Mouse (Mus musculus): ENCODE data around the gene Rasal2.

Gene Rasal2

DNA sequence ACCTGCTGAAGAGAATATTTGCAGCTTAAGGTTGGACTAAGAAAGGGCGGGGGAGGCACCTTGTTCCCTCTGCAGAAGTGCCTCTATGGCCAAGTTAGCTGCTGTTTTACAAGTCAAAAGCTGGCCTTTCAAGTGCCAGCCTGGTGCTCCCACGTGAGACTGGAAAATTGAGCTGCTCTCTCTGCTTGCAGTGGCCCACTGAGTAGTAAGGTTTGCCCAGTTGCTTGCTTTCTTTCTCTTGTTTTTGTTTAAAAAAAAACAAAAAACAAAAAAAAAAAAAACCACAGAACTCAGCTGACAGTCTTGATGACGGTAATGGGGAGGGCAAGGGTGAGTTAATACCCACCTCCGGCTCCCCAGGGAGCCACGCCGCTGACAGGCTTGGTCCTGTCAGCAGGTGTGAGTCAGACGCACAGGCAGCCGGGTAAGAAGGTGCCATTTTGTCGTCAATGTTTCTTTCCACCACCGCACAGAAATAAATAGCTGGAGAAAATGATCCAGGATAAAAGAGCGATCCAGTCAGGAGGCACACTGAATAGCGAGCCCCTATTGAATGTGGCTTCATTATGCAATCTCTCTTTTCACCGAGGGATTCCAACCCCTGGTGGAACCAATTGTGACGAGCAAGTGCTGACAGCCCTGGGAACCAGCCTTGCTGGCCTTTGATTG lies 27.7 kb upstream of the Rasal2 start:
- DNase-seq (ENCODE audit: low read depth): peak; percentile 31

DNA sequence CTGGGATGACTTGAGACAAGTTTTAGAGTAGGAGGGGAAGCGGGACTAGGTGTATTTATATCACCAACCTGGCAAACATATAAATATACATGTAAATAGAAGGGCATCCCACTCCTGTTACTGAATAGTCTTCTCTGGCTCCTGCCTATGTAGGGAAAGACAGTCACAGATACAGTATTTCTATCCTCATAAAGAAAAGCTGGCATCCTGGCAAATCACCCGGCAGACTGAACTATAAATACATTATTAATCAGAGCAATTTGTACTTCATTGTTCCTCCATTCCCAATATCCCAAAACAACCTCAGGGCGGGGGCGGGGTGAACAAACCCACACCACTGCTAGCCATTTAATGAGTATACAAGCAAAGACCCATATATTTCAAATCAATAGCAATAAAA lies 26.7 kb upstream of the Rasal2 start:
- no peak for DNase-seq (ENCODE audit: low read depth)

DNA sequence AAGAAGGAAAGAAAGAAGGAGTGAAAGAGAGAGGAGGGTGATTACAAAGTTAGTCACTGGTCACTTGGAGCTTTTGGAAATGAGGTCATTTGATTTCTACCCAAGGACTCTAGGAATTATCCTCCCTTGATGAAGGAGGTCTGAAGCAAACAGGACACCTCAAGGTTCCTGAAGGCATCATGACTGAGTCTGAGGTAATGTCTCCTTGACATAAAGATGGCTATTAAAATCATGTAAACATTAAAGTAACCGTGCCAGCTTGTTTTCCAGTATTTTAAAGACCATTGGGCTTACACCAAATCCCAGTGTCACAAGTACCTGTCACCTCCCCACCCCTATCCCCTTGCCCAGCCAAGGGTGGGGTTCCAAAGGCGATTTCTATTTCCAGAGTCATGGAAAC lies 25.9 kb upstream of the Rasal2 start:
- no peak for DNase-seq (ENCODE audit: low read depth)

DNA sequence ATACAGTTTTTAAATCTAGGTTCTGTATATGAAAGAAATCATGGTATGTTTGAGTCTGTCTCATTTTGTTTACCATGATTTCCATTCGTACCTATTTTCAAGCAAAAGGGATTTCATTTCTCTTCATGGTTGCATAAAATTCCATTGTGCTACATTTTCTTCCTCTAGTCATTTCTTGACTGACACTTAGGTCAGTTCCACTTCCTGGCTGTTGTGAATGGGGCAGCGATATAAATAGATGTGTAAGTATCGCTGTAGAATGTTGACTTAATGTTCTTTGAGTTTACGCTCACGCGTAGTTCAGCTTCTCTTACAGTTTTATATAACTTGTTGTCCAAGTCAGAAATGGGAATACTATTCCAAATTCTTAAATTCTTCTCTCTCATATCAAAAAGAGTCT lies 23.5 kb upstream of the Rasal2 start:
- no peak for DNase-seq (ENCODE audit: low read depth)

DNA sequence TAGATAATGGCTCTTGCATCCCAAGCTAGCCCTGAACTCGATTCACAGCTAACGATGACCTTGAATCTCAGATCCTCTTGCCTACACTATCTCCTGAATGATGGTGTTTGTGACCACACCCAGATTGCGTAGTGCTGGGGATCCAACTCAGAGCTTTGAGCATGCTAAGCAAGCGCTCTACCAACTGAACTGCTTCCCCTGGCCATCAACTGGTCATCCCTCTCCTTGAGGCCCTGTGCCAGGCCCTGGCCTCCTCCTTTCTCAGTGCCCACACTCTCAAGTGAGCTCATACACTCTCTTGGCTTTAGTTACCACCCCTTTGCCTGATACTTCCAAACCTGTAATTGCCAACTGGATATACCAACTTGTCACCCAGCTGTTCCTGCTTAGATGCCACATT lies 22.0 kb upstream of the Rasal2 start:
- DNase-seq (ENCODE audit: low read depth): no peak

DNA sequence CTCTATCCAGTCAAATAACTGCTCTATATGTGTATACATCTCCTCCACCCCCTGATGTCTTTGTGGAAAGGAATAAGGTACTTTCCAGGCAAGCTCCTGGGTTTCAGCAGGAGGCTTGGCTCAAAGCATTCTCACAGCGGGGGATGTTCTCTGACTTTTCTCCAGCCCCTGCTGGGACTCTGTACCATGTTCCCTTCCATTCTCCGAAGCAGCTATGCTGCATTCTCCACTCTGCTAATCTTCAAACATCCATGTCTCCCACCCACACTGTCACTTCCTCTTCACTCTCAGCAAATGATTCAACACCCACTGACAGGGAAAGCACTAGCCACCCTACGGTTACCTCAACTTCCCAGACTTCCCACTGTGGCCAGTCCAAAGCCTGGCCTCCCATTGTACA lies 20.9 kb upstream of the Rasal2 start:
- DNase-seq (ENCODE audit: low read depth): no peak

DNA sequence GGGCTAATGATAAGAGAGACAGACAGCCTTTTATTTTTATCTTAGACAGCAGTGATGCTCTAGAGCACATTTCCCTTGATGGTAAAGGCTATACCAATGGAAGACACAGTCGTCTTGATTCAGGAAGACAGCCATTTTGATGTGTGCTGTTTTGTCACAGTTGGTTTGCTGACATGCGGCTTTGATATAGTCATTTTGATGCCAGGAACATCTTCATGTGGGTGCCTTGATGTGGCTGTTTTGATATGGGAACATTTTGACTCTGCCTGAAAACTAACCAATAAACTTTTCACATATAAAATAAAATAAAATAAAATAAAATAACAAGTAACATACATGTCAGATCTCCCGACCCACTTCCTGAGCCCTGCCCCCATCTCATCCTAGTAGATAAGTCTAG lies 16.0 kb upstream of the Rasal2 start:
- DNase-seq (ENCODE audit: low read depth): no peak

DNA sequence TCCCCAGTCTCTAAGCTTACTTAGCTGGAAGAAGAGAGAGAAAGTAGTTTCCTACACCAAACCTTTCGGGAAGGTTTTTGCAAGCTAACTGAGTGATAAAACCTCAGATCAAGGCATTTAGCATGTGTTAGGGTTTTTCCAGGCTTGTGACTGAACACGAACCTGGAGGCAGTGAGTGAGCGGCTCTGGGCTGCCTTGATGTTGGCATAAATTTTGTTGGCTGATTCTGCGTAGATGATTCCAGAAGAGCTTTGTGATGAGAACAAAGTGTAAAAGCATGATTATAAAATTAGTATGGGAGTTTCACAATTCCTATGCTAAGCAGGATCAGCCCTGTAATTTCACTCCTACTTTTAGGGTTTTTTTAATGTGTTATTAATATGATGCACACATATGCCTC lies 15.2 kb upstream of the Rasal2 start:
- DNase-seq (ENCODE audit: low read depth): no peak

DNA sequence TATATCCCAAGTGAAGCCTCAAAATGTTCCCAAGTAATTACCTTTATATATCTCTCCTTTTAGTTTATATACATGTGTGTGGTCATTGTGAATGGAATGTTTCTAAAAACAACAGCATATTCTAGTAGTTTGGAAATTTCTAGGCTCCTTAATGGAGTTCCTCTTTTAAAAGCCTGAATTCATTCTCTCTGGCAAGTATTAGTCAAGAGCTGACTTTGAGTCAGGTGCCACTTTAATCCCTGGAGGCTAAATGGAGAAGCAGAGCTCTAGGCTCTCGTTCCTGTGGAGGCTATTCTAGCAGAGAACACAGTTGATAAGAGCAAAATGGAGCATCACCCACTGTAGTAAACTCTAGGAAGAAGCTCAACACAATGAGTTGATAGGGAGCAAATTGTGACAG lies 14.5 kb upstream of the Rasal2 start:
- DNase-seq (ENCODE audit: low read depth): no peak

DNA sequence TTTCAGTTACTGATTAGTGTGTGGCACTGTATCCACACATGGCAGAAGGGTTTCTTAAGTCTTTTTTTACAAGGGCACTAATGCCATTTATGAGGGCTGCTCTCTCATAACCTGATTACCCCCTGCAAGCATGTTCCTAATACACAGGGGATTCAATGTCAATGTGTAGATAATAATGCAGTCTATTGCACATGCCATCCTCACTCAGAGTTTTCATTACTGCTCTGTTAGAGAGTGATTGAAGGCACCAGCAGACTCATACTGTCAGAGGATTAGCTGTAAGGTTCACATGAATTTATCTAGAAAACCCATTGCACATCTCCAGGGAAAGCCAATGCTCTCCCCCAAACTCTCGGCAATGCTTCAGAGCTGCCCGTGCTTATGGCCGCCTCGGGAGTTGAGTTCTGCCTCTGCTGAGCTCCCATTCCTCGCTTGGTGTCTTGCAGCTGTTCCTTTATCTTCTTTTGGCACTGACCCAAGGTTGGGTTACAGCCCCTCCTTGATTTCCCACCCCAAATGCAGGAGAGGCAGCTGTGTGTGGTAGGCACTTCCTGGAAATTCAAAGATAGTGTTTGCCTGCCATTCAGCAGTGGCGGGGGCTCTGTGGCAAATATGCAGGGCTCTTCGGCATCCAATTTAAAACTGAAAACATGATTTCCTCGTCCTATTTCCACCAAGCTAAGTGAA lies 13.5 kb upstream of the Rasal2 start:
- DNase-seq (ENCODE audit: low read depth): no peak

DNA sequence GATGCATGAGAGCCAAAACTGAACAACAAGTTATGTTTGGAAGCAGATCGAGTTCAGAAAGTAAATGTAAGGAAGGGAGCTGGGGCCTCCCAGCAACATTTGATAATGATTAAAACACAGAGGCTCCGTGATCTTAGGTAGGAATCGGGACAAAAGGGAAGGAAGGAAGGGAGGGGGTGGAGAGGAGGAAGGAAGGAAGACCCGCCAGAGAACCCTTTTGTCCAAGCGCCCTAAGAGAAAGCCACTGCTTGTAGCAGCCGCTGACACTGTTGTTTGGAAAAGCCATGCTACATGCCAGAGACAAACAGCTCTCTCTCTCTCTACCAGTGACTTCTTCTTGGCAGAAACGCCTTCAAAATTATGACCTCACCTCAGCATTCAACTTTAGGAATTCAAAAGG lies 5.5 kb upstream of the Rasal2 start:
- no peak for DNase-seq (ENCODE audit: low read depth)

DNA sequence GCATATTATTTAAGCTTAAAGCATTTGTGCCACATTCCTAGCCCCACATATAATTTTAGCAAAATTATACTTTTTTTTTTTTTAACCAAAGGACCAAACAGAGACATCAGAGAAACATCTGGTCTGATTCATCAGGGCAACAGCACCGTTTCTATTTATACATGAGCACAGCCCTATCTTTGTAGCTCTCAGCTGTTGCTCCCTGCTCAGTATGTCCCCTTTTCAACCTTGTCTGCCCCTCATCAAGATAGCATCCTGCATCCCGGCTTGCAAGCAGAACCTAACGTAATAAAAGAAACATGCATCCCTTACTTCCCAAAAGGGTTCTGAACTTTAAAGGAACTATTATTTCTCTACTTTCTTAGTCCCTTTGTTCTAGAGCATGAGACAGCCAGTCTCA lies 5.0 kb upstream of the Rasal2 start:
- no peak for DNase-seq (ENCODE audit: low read depth)

DNA sequence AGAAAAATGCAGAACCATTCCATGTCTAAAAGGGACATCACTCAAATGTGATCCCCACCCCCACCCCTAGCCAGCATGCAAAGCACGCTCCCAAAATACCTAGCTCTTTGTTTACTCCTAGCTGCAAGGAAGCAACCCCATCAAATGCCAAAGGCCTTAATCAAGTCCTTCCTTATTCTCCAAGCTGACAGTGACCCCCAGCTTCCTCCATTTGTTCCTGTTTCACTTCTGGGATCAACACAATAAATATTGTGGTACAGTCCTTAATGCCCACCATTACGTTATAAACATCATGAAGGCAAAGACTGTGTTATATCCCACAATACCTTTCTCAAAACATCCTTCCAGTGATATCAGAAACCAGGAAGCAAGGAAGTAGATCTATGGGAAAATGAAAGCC lies 4.2 kb upstream of the Rasal2 start:
- DNase-seq (ENCODE audit: low read depth): no peak

DNA sequence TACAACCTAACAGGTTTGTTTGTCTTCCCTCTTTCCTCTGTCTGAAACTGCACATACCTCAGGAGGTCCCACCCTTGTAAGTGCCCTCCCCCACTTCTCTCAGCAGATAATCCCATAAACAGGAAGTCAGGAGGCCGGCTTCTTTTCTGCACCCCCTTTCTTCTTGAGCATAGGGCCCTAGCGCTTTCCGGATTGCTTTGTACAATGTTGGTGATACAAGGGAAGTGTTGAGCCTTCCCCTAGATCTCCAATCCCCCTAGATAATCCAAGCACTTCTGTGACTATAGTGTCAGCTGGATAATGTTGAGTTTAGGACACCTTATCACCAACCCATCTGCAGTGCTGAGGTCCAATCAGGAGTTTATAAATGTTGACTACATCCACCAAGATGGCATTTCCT lies 3.4 kb upstream of the Rasal2 start:
- no peak for DNase-seq (ENCODE audit: low read depth)

DNA sequence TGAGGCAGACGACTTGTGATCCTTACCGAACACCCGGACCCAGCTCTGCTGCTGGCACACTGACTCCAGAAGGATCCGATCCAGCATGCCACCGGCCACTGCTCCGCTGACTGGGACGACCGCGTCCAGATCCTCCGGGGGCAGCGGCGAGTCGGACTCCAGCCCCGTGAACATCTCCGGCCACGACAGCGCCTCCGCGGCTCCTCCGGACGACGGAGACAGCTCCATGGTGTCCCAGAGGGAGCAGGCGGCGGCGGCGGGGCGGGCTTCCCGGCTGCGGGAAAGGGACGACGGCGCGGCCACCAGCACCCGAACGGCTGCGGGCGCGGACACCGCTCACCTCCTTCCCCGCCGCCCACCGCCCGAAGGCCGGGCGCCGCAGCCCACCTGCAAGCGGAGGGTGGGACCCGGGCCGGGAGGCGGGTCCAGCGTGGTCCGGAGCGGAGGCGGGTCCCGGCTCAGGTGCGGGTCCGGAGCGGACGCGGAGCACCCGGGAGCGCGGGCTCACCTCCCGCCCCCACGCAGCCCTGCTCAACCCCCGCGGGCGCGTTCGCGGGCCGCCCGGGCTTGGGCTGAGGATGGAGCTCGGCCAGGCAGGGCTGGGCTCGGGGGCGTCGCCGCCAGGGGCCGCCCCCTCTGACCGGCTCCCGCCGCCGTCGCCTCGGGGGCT lies 549 bp downstream of the Rasal2 start:
- DNase-seq (ENCODE audit: low read depth): peak; percentile 68

DNA sequence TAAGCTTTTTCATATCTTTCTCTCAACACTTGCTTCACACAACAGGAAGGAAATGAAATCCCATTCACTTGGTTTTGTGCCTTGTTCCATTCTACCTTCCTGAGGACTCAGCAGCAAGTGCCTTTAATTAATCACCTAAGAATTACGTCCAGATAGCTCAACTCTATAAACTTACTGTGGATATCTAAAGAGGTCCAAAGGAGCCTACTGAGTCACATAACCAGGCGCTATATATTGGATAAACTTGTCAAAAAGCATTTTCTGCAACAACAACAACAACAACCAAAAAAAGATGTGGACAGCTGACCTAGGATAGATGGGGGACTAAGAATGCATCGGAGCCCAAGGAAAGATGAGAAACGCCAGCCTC lies 1.1 kb downstream of the Rasal2 start:
- no peak for DNase-seq (ENCODE audit: low read depth)

DNA sequence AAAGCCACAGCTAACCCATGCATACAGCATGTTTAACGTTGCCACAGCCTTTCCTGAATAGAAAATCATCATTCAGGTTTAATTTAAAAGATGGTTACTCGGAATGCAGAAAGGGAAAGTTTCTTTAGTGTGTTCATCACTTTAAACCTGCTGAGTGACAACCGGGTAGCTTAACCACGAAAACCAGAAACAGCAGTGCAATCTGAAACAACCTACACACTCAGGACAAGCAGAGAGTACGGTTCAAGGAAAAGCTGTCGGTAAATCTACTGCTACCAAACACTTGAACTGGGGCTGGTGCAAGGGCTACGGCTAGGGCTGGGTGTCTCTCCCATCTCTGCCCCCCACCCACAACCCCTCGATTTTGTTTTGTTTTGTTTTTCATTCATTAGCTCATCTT lies 1.5 kb downstream of the Rasal2 start:
- no peak for DNase-seq (ENCODE audit: low read depth)

DNA sequence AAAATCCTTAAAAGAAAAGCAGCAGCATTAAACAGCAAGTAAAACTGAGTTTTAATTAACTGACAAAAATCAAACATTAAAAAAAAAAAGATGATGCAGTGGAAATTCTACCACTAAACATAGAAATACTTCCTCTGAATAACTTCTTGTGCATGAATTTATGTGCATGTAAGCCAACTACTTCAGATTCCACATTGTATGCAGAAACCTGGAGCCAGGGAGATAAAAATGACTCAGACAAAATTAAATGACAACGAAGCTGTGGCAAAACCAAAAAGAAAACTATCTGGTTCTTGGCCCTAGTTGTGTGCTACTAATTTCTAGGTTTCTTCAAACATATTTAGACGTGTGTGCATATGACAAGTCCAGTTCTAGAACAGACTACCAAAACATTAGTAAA lies 2.7 kb downstream of the Rasal2 start:
- no peak for DNase-seq (ENCODE audit: low read depth)

DNA sequence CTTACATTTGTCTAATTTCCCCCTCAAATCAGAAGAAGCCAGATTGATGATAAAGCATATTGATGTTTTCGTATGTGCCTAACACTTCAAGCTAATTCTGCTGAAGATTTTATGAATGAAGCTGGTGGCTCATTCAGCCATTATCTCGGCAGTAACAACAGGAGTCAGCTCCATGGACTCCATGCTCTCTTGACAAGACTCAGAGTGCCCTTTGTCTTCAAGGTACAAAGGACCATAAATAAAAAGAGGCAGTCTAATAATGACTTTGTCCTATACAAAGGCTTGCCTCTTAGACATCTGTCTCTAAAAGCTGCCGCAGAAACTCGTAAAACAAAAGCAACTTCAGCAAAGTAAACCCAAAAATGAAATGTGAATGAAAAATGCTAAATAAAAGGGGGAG lies 24.4 kb downstream of the Rasal2 start:
- DNase-seq (ENCODE audit: low read depth): no peak

DNA sequence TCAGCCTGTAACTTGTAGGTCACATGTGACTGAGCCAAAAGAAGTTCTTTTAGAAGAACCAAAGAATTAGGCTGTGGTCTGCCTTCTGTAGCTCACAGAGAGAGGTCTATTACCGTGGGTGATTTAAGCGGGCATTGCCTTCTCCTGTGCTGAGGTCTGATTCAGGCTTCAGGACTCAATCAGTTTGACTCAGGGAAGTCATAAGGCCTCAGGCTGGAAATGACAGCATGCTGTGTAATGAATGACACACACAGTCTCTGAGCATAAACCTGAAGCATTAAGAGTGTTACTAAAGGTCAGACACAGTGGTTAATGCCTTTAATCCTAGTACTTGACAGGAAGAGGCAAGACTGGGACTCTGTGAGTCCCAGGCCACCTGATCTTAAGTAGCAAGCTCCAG lies 31.7 kb downstream of the Rasal2 start:
- DNase-seq (ENCODE audit: low read depth): peak; percentile 66

DNA sequence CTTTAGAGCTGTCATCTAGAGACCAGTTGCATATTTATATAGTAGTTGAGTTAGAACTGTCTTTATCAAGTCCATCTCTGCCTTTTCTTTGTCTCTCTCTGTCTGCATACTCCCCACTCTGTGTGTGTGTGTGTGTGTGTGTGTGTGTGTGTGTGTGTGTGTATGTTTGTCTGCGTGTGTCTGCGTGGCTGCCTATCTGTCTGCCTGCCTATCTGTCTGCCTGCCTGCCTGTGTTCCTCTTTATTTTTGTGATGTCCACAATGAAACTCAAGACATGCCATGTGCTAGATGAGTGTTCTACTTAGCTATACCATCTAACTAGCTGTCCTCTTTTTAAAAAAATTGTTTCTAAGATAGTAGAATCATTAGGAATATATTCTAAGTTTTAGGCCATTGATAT lies 42.0 kb downstream of the Rasal2 start:
- DNase-seq (ENCODE audit: low read depth): no peak

DNA sequence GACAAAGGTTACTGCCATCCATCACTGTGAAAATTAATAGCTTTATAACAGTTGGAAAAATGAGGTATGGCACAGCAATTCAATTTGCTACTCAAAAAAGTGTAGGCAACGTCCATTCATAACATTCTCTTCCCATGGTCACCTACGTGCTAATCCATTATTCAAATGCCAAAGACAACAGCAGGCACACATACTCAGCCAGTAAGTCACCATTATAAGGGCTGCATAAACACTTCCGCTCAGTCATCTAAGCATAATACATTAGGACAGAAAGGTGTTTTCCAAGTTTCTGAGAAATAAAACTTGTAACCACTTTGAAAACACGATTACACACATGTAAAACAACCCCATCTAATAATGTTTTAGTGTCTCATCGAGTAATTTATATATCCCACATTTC lies 44.1 kb downstream of the Rasal2 start:
- peak; percentile 9 for DNase-seq (ENCODE audit: low read depth)

DNA sequence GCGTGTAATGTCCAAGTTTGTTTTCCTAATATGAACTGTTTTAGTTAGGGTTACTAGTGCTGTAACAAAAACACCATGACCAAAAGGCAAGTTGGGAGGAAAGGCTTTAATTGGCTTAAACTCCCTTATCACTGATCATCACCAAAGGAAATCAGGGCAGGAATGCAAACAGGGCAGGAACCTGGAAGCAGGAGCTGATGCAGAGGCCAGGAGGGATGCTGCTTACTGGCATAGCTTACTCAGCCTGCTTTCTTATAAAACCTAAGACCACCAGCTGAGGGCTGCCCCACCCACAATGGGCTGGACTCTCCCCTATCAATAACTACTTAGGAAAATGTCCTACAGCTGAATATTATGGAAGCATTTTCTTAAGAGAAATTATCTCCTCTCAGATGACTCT lies 65.7 kb downstream of the Rasal2 start:
- no peak for DNase-seq (ENCODE audit: low read depth)

DNA sequence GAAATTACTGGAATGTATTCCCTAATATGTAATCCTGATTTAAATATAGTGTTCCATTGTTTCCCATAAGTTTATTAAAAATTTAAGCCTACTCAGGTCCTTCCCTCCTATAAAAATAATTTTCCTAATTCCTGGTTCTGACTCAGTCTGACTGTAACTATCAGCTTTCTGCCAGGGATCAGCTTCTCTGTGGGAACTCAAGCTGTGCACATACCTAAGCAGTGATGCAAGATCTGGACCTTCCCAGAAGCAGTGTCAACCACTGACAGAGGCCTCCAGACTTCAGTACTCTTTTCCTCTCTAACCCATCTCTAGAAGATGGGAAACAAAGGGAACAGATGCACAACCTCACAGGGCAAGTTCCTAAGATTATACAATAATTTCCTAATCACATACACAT lies 68.9 kb downstream of the Rasal2 start:
- DNase-seq (ENCODE audit: low read depth): peak; percentile 81
